Mouse (Mus musculus) lung, adult 10 weeks (tissue): ENCODE results near the gene Ccl2. TPM values are rescaled to one million over a fixed set of nuclear protein-coding genes. Genes with fewer than 3 reads are reported as not detected.

Experiments
- polyA plus RNA-seq: library from polyadenylated mRNA; stranded (reverse); fragments of 350-450 nt; fragmentation: Illumina TruSeq; extraction: RNeasy Lipid Tissue Mini Kit (QIAGEN cat#74804); gene quantifications from one replicate; pipeline ENCODE4 v1.2.3, GENCODE M21; 2014; ENCODE audit warnings: low read depth, low replicate concordance; ENCODE audit not compliant: insufficient read depth

The Ccl2 gene
- polyA plus RNA-seq = 3.0 TPM

DNA sequence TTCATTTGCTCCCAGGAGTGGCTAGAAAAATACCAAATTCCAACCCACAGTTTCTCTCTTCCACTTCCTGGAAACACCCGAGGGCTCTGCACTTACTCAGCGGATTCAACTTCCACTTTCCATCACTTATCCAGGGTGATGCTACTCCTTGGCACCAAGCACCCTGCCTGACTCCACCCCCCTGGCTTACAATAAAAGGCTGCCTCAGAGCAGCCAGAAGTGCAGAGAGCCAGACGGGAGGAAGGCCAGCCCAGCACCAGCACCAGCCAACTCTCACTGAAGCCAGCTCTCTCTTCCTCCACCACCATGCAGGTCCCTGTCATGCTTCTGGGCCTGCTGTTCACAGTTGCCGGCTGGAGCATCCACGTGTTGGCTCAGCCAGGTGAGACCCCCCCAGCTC, at the start of gene Ccl2:
Ccl2 (plus strand) TSS at position 216 of the 400 bp plus-strand sequence.

DNA sequence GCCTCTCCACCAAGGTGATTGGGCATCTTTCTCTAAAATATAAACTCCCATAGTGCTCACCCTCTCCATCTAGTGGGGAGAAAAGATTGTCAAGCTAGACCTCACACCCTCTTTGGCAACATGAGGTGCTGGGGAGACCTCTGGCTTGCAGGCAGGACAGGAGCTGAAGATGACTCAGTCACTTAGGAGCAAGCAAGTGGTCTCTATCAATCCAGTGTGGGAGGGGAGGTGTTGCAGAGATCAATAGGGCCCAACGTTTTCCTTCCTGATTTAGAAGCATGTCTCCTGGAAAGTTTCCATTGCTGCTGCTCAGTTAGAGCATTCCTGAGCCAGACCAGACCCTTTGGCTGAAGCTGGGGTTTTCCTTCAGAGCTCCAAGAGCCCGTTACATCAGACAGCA, 3.2 kb downstream of the Ccl2 start, which contains the start of gene Gm17268:
Gm17268 (minus strand) TSS at position 28 of the 400 bp plus-strand sequence.

DNA sequence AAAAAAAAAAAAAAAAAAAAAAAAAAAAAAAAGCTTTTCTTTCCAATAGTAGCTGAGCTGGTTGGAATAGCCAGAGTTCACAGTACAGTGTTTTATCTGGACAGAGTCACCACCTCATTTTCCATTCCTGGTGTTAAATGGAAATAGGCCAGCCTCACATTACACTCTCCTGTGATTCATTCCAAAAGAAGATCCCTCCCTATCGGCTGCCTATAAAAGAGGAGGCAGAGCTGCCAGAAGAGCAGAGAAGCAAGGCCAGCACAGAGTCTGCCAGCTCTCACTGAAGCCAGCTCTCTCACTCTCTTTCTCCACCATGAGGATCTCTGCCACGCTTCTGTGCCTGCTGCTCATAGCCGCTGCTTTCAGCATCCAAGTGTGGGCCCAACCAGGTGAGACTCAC, 10.1 kb downstream of the Ccl2 start, which contains the start of gene Ccl7:
Ccl7 (plus strand) TSS at position 242 of the 400 bp plus-strand sequence.

DNA sequence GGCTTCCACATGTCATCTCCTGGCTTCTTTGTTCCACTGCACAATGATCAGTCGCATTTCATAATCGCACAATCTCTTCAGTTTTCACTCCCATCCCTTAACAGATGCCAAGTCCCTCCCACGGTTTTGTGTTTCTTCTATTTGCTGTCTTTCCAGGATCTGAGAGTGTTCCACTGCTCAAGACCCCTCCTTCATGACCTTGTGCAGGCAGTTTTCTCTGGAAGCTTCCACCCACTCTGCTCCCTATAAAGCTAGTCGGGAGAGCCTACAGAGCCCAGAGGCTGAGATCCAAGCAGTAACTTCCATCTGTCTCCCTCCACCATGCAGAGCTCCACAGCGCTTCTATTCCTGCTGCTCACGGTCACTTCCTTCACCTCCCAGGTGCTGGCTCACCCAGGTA, 22.3 kb downstream of the Ccl2 start, which contains the start of gene Ccl11:
Ccl11 (plus strand) TSS at position 178 of the 400 bp plus-strand sequence.

Other genes with a start within 250 kb of the Ccl2 start
- gene 5530401A14Rik, start 174.9 kb upstream of the Ccl2 start, polyA plus RNA-seq = not detected
- gene Asic2, start 67.1 kb upstream of the Ccl2 start, polyA plus RNA-seq = not detected
- not detected for gene Gm17268, start 3.0 kb downstream of the Ccl2 start, polyA plus RNA-seq
- 1.8 TPM for gene Ccl7, start 10.1 kb downstream of the Ccl2 start, polyA plus RNA-seq
- 8.7 TPM for gene Ccl11, start 22.3 kb downstream of the Ccl2 start, polyA plus RNA-seq
- gene Ccl12, start 66.3 kb downstream of the Ccl2 start, polyA plus RNA-seq = 4.0 TPM
- 16.2 TPM for gene Ccl8, start 79.6 kb downstream of the Ccl2 start, polyA plus RNA-seq